Mouse (Mus musculus): Measurements from ENCODE around the gene Slc25a28. TPM values are rescaled to one million over a fixed set of nuclear protein-coding genes. Genes with fewer than 3 reads are reported as not detected.

Slc25a28 gene
- total RNA-seq (2014; rRNA removed) (43.8 and 48.3 TPM in 2 replicates), polyA plus RNA-seq (2015; fragmentation: Nextera tagmentation; extraction: Ambion mirVana) (15.2 and 15.5 TPM in 2 replicates)

GRCm38 (mm10) chr19:43674730-43675524 is at the start of gene Slc25a28:
Gene Slc25a28 (minus strand): TSS chr19:43674881.
- Histone ChIP-seq H3K27me3 (ENCODE audit: insufficient read depth, low read length) (no peaks in the 10 kb centered on the region), H3K36me3 (ENCODE audit: insufficient read depth, low read length) (no peaks in the 10 kb centered on the region), H3K4me2 (ENCODE audit: low read depth, low read length, poor library complexity, severe bottlenecking) (peak within 1 kb of the TSS; percentile 89), H3K9me3 (ENCODE audit: low read length) (no peaks in the 10 kb centered on the region), H3K4me1 (ENCODE audit: insufficient read depth, low read length) (peaks cover 7% of the 10 kb centered on the region; the same call in 1 of the 2 replicates), H3K9ac (replicated peaks; ENCODE audit: low read length, poor library complexity, severe bottlenecking) (peak within 1 kb of the TSS; percentile 85), H3K27ac (ENCODE audit: low read depth, low read length) (peak within 1 kb of the TSS; percentile 97), H3K4me3 (ENCODE audit: low read depth, low read length) (peak within 1 kb of the TSS; percentile 87)
- ATAC-seq (ENCODE audit: low FRiP score) (peak; percentile 97), DNase-seq (ENCODE audit: low spot score) (peak; percentile 100)
- WGBS, result under 1% methylated on average over 77 of the region's 79 CpGs
- TF ChIP-seq CTCF (IDR thresholded peaks at IDR 0.05), result peak; percentile 82

GRCm38 (mm10) chr19:43724194-43724593 is 49.5 kb upstream of the Slc25a28 start:
- Histone ChIP-seq H3K4me3 (ENCODE audit: low read depth, low read length) (no peak overlapping the region), H3K36me3 (ENCODE audit: insufficient read depth, low read length) (peaks cover 58% of the 10 kb centered on the region), H3K9ac (replicated peaks; ENCODE audit: low read length, poor library complexity, severe bottlenecking) (no peak overlapping the region), H3K27ac (ENCODE audit: low read depth, low read length) (no peak overlapping the region), H3K4me1 (ENCODE audit: insufficient read depth, low read length) (no peaks in the 10 kb centered on the region), H3K27me3 (ENCODE audit: insufficient read depth, low read length) (no peaks in the 10 kb centered on the region), H3K4me2 (ENCODE audit: low read depth, low read length, poor library complexity, severe bottlenecking) (no peak overlapping the region), H3K9me3 (ENCODE audit: low read length) (no peaks in the 10 kb centered on the region)
- WGBS, result 93% methylated on average over 20 of the region's 20 CpGs
- no peak for ATAC-seq (ENCODE audit: low FRiP score)
- no peak for TF ChIP-seq CTCF (IDR thresholded peaks at IDR 0.05)
- DNase-seq (ENCODE audit: low spot score), result no peak

GRCm38 (mm10) chr19:43723501-43723900 is 48.8 kb upstream of the Slc25a28 start:
- Histone ChIP-seq H3K27ac (ENCODE audit: low read depth, low read length) (no peak overlapping the region), H3K4me1 (ENCODE audit: insufficient read depth, low read length) (no peaks in the 10 kb centered on the region), H3K9me3 (ENCODE audit: low read length) (no peaks in the 10 kb centered on the region), H3K36me3 (ENCODE audit: insufficient read depth, low read length) (peaks cover 60% of the 10 kb centered on the region), H3K27me3 (ENCODE audit: insufficient read depth, low read length) (no peaks in the 10 kb centered on the region), H3K4me2 (ENCODE audit: low read depth, low read length, poor library complexity, severe bottlenecking) (no peak overlapping the region), H3K4me3 (ENCODE audit: low read depth, low read length) (no peak overlapping the region), H3K9ac (replicated peaks; ENCODE audit: low read length, poor library complexity, severe bottlenecking) (no peak overlapping the region)
- 82% methylated on average over 10 of the region's 10 CpGs for WGBS
- TF ChIP-seq CTCF (IDR thresholded peaks at IDR 0.05), result no peak
- ATAC-seq (ENCODE audit: low FRiP score) (no peak), DNase-seq (ENCODE audit: low spot score) (no peak)

GRCm38 (mm10) chr19:43722891-43723290 is 48.2 kb upstream of the Slc25a28 start:
- DNase-seq (ENCODE audit: low spot score) (no peak), ATAC-seq (ENCODE audit: low FRiP score) (no peak)
- Histone ChIP-seq H3K4me1 (ENCODE audit: insufficient read depth, low read length) (no peaks in the 10 kb centered on the region), H3K9me3 (ENCODE audit: low read length) (no peaks in the 10 kb centered on the region), H3K27ac (ENCODE audit: low read depth, low read length) (no peak overlapping the region), H3K9ac (replicated peaks; ENCODE audit: low read length, poor library complexity, severe bottlenecking) (no peak overlapping the region), H3K36me3 (ENCODE audit: insufficient read depth, low read length) (peaks cover 60% of the 10 kb centered on the region), H3K4me3 (ENCODE audit: low read depth, low read length) (no peak overlapping the region), H3K27me3 (ENCODE audit: insufficient read depth, low read length) (no peaks in the 10 kb centered on the region), H3K4me2 (ENCODE audit: low read depth, low read length, poor library complexity, severe bottlenecking) (no peak overlapping the region)
- no peak for TF ChIP-seq CTCF (IDR thresholded peaks at IDR 0.05)
- WGBS, result 78% methylated on average over 8 of the region's 8 CpGs

GRCm38 (mm10) chr19:43720061-43720460 is 45.4 kb upstream of the Slc25a28 start:
- Histone ChIP-seq H3K9me3 (ENCODE audit: low read length) (no peaks in the 10 kb centered on the region), H3K4me2 (ENCODE audit: low read depth, low read length, poor library complexity, severe bottlenecking) (no peak overlapping the region), H3K4me3 (ENCODE audit: low read depth, low read length) (no peak overlapping the region), H3K27me3 (ENCODE audit: insufficient read depth, low read length) (no peaks in the 10 kb centered on the region), H3K9ac (replicated peaks; ENCODE audit: low read length, poor library complexity, severe bottlenecking) (no peak overlapping the region), H3K27ac (ENCODE audit: low read depth, low read length) (no peak overlapping the region), H3K36me3 (ENCODE audit: insufficient read depth, low read length) (peaks cover 48% of the 10 kb centered on the region), H3K4me1 (ENCODE audit: insufficient read depth, low read length) (no peaks in the 10 kb centered on the region)
- ATAC-seq (ENCODE audit: low FRiP score) (no peak), DNase-seq (ENCODE audit: low spot score) (no peak)
- TF ChIP-seq CTCF (IDR thresholded peaks at IDR 0.05), result no peak
- WGBS, result 94% methylated on average over 11 of the region's 11 CpGs

- no peak for TF ChIP-seq CTCF (IDR thresholded peaks at IDR 0.05)
- DNase-seq (ENCODE audit: low spot score) (no peak), ATAC-seq (ENCODE audit: low FRiP score) (no peak)
- no peak overlapping the region for H3K4me2 ChIP-seq (ENCODE audit: low read depth, low read length, poor library complexity, severe bottlenecking)
- no peaks in the 10 kb centered on the region for H3K4me1 ChIP-seq (ENCODE audit: insufficient read depth, low read length)
- 78% methylated on average over 5 of the region's 5 CpGs for WGBS
- H3K27me3 ChIP-seq (ENCODE audit: insufficient read depth, low read length), result no peaks in the 10 kb centered on the region
- H3K9me3 ChIP-seq (ENCODE audit: low read length), result no peaks in the 10 kb centered on the region
- H3K9ac ChIP-seq (replicated peaks; ENCODE audit: low read length, poor library complexity, severe bottlenecking), result no peak overlapping the region
- H3K27ac ChIP-seq (ENCODE audit: low read depth, low read length), result no peak overlapping the region
- no peak overlapping the region for H3K4me3 ChIP-seq (ENCODE audit: low read depth, low read length)
- H3K36me3 ChIP-seq (ENCODE audit: insufficient read depth, low read length), result peaks cover 21% of the 10 kb centered on the region
These were observed 37.3 kb upstream of the Slc25a28 start for GRCm38 (mm10) chr19:43711971-43712370.

Measured in midbrain, postnatal 0 days (tissue).